Mouse (Mus musculus) layer of hippocampus, postnatal 14 days (tissue): ENCODE data around the gene Ank2. TPM values are rescaled to one million over a fixed set of nuclear protein-coding genes. Genes with fewer than 3 reads are reported as not detected.

ENCODE experiments used
- DNase-seq, 2 experiments: peaks; one replicate each; pipeline ENCODE4 v3.0.0; 2021 to 2022; ENCODE audit warnings: low spot score in 2 of 2, mixed read lengths in 1 of 2
- total RNA-seq, 2 experiments: library from RNA; stranded (reverse); gene quantifications; 2 replicates each; pipeline ENCODE4 v1.2.3; 2021

Ank2 gene
- total RNA-seq, 2 experiments from 2014 or later, result 837 to 918 TPM

- peak in 1 of 2 experiments; percentile 45 for DNase-seq
Observed at GRCm38 (mm10) chr3:127130167-127130770, 368.9 kb downstream of the Ank2 start.

- no peak for DNase-seq
Observed at GRCm38 (mm10) chr3:127129750-127130149, 369.4 kb downstream of the Ank2 start.

- DNase-seq, result no peak
Observed at GRCm38 (mm10) chr3:127127611-127128010, 371.5 kb downstream of the Ank2 start.

GRCm38 (mm10) chr3:127126220-127126619 is 372.9 kb downstream of the Ank2 start:
- DNase-seq, result no peak

- no peak for DNase-seq
Observed at GRCm38 (mm10) chr3:127124375-127124993, 374.7 kb downstream of the Ank2 start.

- no peak for DNase-seq
Observed at GRCm38 (mm10) chr3:127123376-127123775, 375.8 kb downstream of the Ank2 start.

- DNase-seq, result no peak
Observed at GRCm38 (mm10) chr3:127118777-127119176, 380.4 kb downstream of the Ank2 start.

- no peak for DNase-seq
Observed at GRCm38 (mm10) chr3:127116226-127116625, 382.9 kb downstream of the Ank2 start.

- DNase-seq, result no peak
Observed at GRCm38 (mm10) chr3:127113238-127113637, 385.9 kb downstream of the Ank2 start.

- DNase-seq, result no peak
Observed at GRCm38 (mm10) chr3:127109413-127109812, 389.7 kb downstream of the Ank2 start.

- no peak for DNase-seq
Observed at GRCm38 (mm10) chr3:127108481-127108880, 390.7 kb downstream of the Ank2 start.

GRCm38 (mm10) chr3:127107281-127107680 is 391.9 kb downstream of the Ank2 start:
- DNase-seq, result peak; percentile 37 to 56

GRCm38 (mm10) chr3:127101326-127101725 is 397.8 kb downstream of the Ank2 start:
- no peak for DNase-seq

GRCm38 (mm10) chr3:127097745-127098144 is 401.4 kb downstream of the Ank2 start:
- no peak for DNase-seq

GRCm38 (mm10) chr3:127097106-127097505 is 402.0 kb downstream of the Ank2 start:
- no peak for DNase-seq

- no peak for DNase-seq
Observed at GRCm38 (mm10) chr3:127093631-127094030, 405.5 kb downstream of the Ank2 start.

GRCm38 (mm10) chr3:127087574-127087973 is 411.6 kb downstream of the Ank2 start:
- no peak for DNase-seq

GRCm38 (mm10) chr3:127086834-127087506 is 412.2 kb downstream of the Ank2 start:
- no peak for DNase-seq

GRCm38 (mm10) chr3:127077369-127077768 is 421.8 kb downstream of the Ank2 start:
- DNase-seq, result no peak

- DNase-seq, result no peak
Observed at GRCm38 (mm10) chr3:127075531-127076280, 423.4 kb downstream of the Ank2 start.

- peak in 1 of 2 experiments; percentile 68 for DNase-seq
Observed at GRCm38 (mm10) chr3:127071471-127071870, 427.7 kb downstream of the Ank2 start.
